Mouse (Mus musculus) heart, postnatal 0 days (tissue): ENCODE measurements around the gene Itga8. TPM values are rescaled to one million over a fixed set of nuclear protein-coding genes. Genes with fewer than 3 reads are reported as not detected.

ENCODE experiments used
- ATAC-seq: fragments of 200-750 bp; cut with Nextera tagmentation; 2 replicates; pipeline ENCODE4 v1.8.0; 2017; ENCODE audit warnings: low read depth, moderate number of reproducible peaks, moderate library complexity; ENCODE audit not compliant: insufficient read depth
- DNase-seq: peaks from one replicate; pipeline ENCODE4 v3.0.0-alpha.2; 2016; ENCODE audit warnings: low spot score
- H3K27ac ChIP-seq: fragments of 300-500 bp; sonication (generic); 2 replicates; pipeline ENCODE4 v1.5.1; 2014; ENCODE audit warnings: low read depth, mild to moderate bottlenecking
- H3K27me3 ChIP-seq: fragments of 300-500 bp; sonication (generic); 2 replicates; pipeline ENCODE4 v1.6.1; 2014; ENCODE audit warnings: low read length, mixed read lengths; ENCODE audit not compliant: control insufficient read depth, insufficient read depth
- H3K36me3 ChIP-seq: fragments of 300-500 bp; sonication (generic); replicated peaks from 2 replicates; pipeline ENCODE4 v1.6.1; 2014; ENCODE audit warnings: low read length, mixed read lengths; ENCODE audit not compliant: control insufficient read depth, insufficient read depth
- H3K4me1 ChIP-seq: fragments of 300-500 bp; sonication (generic); 2 replicates; pipeline ENCODE4 v1.6.1; 2014; ENCODE audit warnings: antibody characterized with exemption; ENCODE audit not compliant: control insufficient read depth, insufficient read depth
- H3K4me2 ChIP-seq: fragments of 300-500 bp; sonication (generic); 2 replicates; pipeline ENCODE4 v1.6.1; 2014; ENCODE audit warnings: low read depth, mild to moderate bottlenecking, low read length, moderate library complexity
- H3K4me3 ChIP-seq: fragments of 300-500 bp; sonication (generic); 2 replicates; pipeline ENCODE4 v1.5.1; 2014; ENCODE audit warnings: low read depth, low read length
- H3K9ac ChIP-seq: fragments of 300-500 bp; sonication (generic); replicated peaks from 2 replicates; pipeline ENCODE4 v1.6.1; 2014; ENCODE audit warnings: low read depth, low read length, mixed read lengths
- H3K9me3 ChIP-seq: fragments of 300-500 bp; sonication (generic); replicated peaks from 2 replicates; pipeline ENCODE4 v1.6.1; 2016; ENCODE audit warnings: low read length; ENCODE audit not compliant: control insufficient read depth
- CTCF ChIP-seq: IDR thresholded peaks from 2 replicates; pipeline ENCODE4 v1.5.1; 2016; ENCODE audit warnings: antibody characterized with exemption, control low read depth, low read depth
- EP300 ChIP-seq: IDR thresholded peaks from 2 replicates; pipeline ENCODE4 v1.6.1; 2016; ENCODE audit warnings: antibody characterized with exemption, low read depth
- WGBS: fragments of 180-500 bp; shearing (Covaris S2); extraction: QIAGEN DNeasy Blood & Tissue Kit; methylation state at CpG from one replicate; pipeline ENCODE4 v1.1.7; 2014; 5-methylcytosine and 5-hydroxymethylcytosine counted together
- polyA plus RNA-seq: library from polyadenylated mRNA; unstranded; fragments of >200 nt; fragmentation: Nextera tagmentation; extraction: Ambion mirVana; gene quantifications from 2 replicates; pipeline ENCODE4 v1.2.1, GENCODE M21; 2015
- total RNA-seq: library from RNA; depleted of rRNA; stranded (reverse); fragments of >200 nt; gene quantifications from 2 replicates; pipeline ENCODE4 v1.2.3, GENCODE M21; 2014; ENCODE audit warnings: low replicate concordance

Gene Itga8
- total and polyA plus RNA-seq, 2 experiments from 2014 or later: 5.6 to 15.0 TPM

GRCm38 (mm10) chr2:12197711-12198110 is 104.0 kb downstream of the Itga8 start:
- Histone ChIP-seq H3K4me2 (no peak overlapping the region), H3K9me3 (no peaks in the 10 kb centered on the region), H3K27ac (no peak overlapping the region), H3K36me3 (no peaks in the 10 kb centered on the region), H3K4me1 (no peaks in the 10 kb centered on the region), H3K27me3 (no peaks in the 10 kb centered on the region), H3K4me3 (no peak overlapping the region), H3K9ac (no peak overlapping the region)
- no peak for ATAC-seq
- 81% methylated on average over 4 of the region's 4 CpGs for WGBS
- DNase-seq: no peak
- no peak for TF ChIP-seq CTCF
- TF ChIP-seq EP300: no peak

DNA sequence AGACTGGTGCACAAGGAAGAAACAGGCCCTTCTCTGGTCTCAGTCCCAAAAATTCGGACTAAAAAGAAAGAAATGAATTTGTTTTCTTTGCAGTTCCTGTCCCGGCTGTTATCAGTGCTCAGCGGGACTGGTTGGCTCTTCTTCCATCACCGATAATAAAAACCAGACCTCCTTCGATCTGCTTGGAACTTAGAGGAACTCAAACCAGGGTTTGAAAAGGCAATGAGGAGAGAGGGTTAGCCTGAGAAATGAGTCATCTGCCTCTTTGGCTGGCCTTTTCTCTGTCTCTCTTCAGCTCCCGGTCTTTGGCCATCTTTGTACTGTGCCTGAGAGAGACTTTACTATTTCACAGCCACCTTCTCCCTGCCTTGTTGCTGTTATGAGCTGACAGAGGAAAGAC is 112.7 kb downstream of the Itga8 start:
- DNase-seq: no peak
- no peak for ATAC-seq
- Histone ChIP-seq H3K4me1 (no peaks in the 10 kb centered on the region), H3K27ac (no peak overlapping the region), H3K4me2 (no peak overlapping the region), H3K36me3 (no peaks in the 10 kb centered on the region), H3K9ac (no peak overlapping the region), H3K27me3 (no peaks in the 10 kb centered on the region), H3K9me3 (no peaks in the 10 kb centered on the region), H3K4me3 (no peak overlapping the region)
- 14% methylated on average over 6 of the region's 6 CpGs for WGBS
- TF ChIP-seq CTCF (no peak), EP300 (no peak)

DNA sequence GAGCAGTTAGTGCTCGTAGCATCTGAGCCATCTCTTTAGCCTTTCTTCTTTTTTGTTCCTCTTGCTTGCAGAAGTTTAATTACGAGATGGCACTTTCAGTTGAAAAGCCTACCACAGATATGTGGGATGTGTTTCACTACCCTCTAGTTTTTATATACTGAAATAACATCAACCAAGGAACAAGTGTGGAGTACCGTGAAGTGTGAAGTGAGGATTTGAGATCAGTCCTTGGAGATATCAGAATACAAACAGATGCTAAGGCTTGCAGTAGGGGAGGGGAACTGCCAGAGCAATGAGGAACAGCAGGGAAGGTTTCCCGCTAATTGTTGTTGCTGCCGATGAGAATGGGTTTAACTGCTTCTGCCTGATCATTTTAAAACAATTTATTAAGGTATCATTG is 114.1 kb downstream of the Itga8 start:
- Histone ChIP-seq H3K4me1 (no peaks in the 10 kb centered on the region), H3K36me3 (no peaks in the 10 kb centered on the region), H3K9me3 (no peaks in the 10 kb centered on the region), H3K4me3 (no peak overlapping the region), H3K27me3 (no peaks in the 10 kb centered on the region), H3K27ac (no peak overlapping the region), H3K4me2 (no peak overlapping the region), H3K9ac (no peak overlapping the region)
- no peak for TF ChIP-seq EP300
- no peak for TF ChIP-seq CTCF
- no peak for ATAC-seq
- no peak for DNase-seq
- 43% methylated on average over 5 of the region's 5 CpGs for WGBS

- DNase-seq: no peak
- ATAC-seq: no peak
- Histone ChIP-seq H3K9me3 (no peaks in the 10 kb centered on the region), H3K27me3 (no peaks in the 10 kb centered on the region), H3K36me3 (no peaks in the 10 kb centered on the region), H3K9ac (no peak overlapping the region), H3K4me2 (no peak overlapping the region), H3K27ac (no peak overlapping the region), H3K4me1 (no peaks in the 10 kb centered on the region), H3K4me3 (no peak overlapping the region)
- 69% methylated on average over 8 of the region's 8 CpGs for WGBS
- no peak for TF ChIP-seq CTCF
- TF ChIP-seq EP300: no peak
Observed at GRCm38 (mm10) chr2:12182402-12182948, 119.2 kb downstream of the Itga8 start.

GRCm38 (mm10) chr2:12180635-12181034 is 121.1 kb downstream of the Itga8 start:
- DNase-seq: no peak
- 65% methylated on average over 2 of the region's 2 CpGs for WGBS

GRCm38 (mm10) chr2:12174722-12175427 is 126.8 kb downstream of the Itga8 start:
- TF ChIP-seq EP300 (no peak), CTCF (no peak)
- Histone ChIP-seq H3K4me1 (no peaks in the 10 kb centered on the region), H3K9ac (no peak overlapping the region), H3K4me2 (no peak overlapping the region), H3K9me3 (no peaks in the 10 kb centered on the region), H3K27ac (no peak overlapping the region), H3K36me3 (no peaks in the 10 kb centered on the region), H3K4me3 (no peak overlapping the region), H3K27me3 (no peaks in the 10 kb centered on the region)
- no peak for DNase-seq
- 60% methylated on average over 7 of the region's 7 CpGs for WGBS
- no peak for ATAC-seq

More at GRCm38 (mm10) chr2:12180635-12181034, 121.1 kb downstream of the Itga8 start:
- H3K27ac ChIP-seq: no peak overlapping the region
- TF ChIP-seq EP300 (no peak), CTCF (no peak)
- no peaks in the 10 kb centered on the region for H3K36me3 ChIP-seq
- H3K27me3 ChIP-seq: no peaks in the 10 kb centered on the region
- H3K9ac ChIP-seq: no peak overlapping the region
- no peaks in the 10 kb centered on the region for H3K9me3 ChIP-seq
- no peak overlapping the region for H3K4me2 ChIP-seq
- no peaks in the 10 kb centered on the region for H3K4me1 ChIP-seq
- ATAC-seq: no peak
- H3K4me3 ChIP-seq: no peak overlapping the region
